Mouse (Mus musculus) neutrophil, adult 83 days (primary cell): ENCODE results near the gene Cfp. TPM values are rescaled to one million over a fixed set of nuclear protein-coding genes. Genes with fewer than 3 reads are reported as not detected.

ENCODE experiments used
- total RNA-seq, 2 experiments: library from RNA; stranded (reverse); gene quantifications; one replicate each; pipeline ENCODE4 v1.2.4; 2023

Gene Cfp
- total RNA-seq, result 100 to 1,000 TPM; 216 to 243 TPM

GRCm38 (mm10) chrX:20931364-20931763 is at the start of gene Cfp:
Gene Cfp (minus strand): TSS chrX:20931555.

GRCm38 (mm10) chrX:20961477-20962378 is 30.4 kb upstream of the Cfp start, which contains the start of gene Uxt:
Gene Uxt (minus strand): TSS chrX:20962017.

GRCm38 (mm10) chrX:20950191-20950880 is 19.0 kb upstream of the Cfp start, which contains the start of gene Elk1:
Gene Elk1 (minus strand): TSS chrX:20950608.

GRCm38 (mm10) chrX:20920844-20921364 is 10.5 kb downstream of the Cfp start, which contains the start of gene Syn1:
Gene Syn1 (minus strand): TSS chrX:20921004.

Other genes with a start within 250 kb of the Cfp start
- gene Cdk16, start 243.6 kb downstream of the Cfp start, total RNA-seq, result 10 to 100 TPM; 41.6 to 46.3 TPM
- 1 to 10 TPM; 4.6 to 6.6 TPM for gene Usp11, start 227.6 kb downstream of the Cfp start, total RNA-seq
- 10 to 100 TPM; 53.8 to 54.4 TPM for gene Araf, start 133.7 kb downstream of the Cfp start, total RNA-seq
- under 1 TPM in 1 of 2 experiments, not detected in 1; 0.68 TPM for gene Timp1, start 61.4 kb downstream of the Cfp start, total RNA-seq
- 1 to 10 TPM; 1.8 to 2.1 TPM for gene Syn1, start 10.6 kb downstream of the Cfp start, total RNA-seq
- gene Elk1, start 19.1 kb upstream of the Cfp start, total RNA-seq, result 10 to 100 TPM in 1 of 2 experiments, 1 to 10 TPM in 1; 9.7 to 11.9 TPM
- 10 to 100 TPM; 20.2 to 29.1 TPM for gene Uxt, start 30.5 kb upstream of the Cfp start, total RNA-seq
- gene Zfp182, start 130.8 kb upstream of the Cfp start, total RNA-seq, result 10 to 100 TPM; 10.3 to 14.3 TPM
- not detected for gene Spaca5, start 136.9 kb upstream of the Cfp start, total RNA-seq
- gene Zfp300, start 158.0 kb upstream of the Cfp start, total RNA-seq, result under 1 TPM in 1 of 2 experiments, not detected in 1; 0.57 TPM
- gene Ssxa1, start 184.3 kb upstream of the Cfp start, total RNA-seq, result not detected
- gene Gm21876, start 244.1 kb upstream of the Cfp start, total RNA-seq, result not detected